Mouse (Mus musculus) cerebellum, adult 2 months (tissue): ENCODE measurements around the gene Eepd1. TPM values are rescaled to one million over a fixed set of nuclear protein-coding genes. Genes with fewer than 3 reads are reported as not detected.

ENCODE experiments used
- DNase-seq, 2 experiments: peaks; one replicate each; pipeline ENCODE4 v3.0.0; 2021
- H3K27ac ChIP-seq: fragments of 200-500 bp; 2 replicates; pipeline ENCODE4 v1.5.1; 2012; ENCODE audit warnings: low read length, control low read depth, inconsistent platforms; ENCODE audit not compliant: insufficient read depth
- H3K27me3 ChIP-seq: fragments of 200-500 bp; 2 replicates; pipeline ENCODE4 v1.6.1; 2012; ENCODE audit warnings: inconsistent platforms, mild to moderate bottlenecking, low read length, moderate library complexity; ENCODE audit not compliant: control insufficient read depth, insufficient read depth
- H3K4me1 ChIP-seq: fragments of 200-500 bp; 2 replicates; pipeline ENCODE4 v1.6.1; 2011; ENCODE audit warnings: low read length; ENCODE audit not compliant: control insufficient read depth, insufficient read depth
- H3K4me3 ChIP-seq: fragments of 200-500 bp; replicated peaks from 2 replicates; pipeline ENCODE3; 2011; ENCODE audit warnings: mild to moderate bottlenecking, low read depth, low read length, control low read depth; ENCODE audit not compliant: insufficient read depth
- CTCF ChIP-seq: fragments of 200-500 bp; IDR thresholded peaks from 2 replicates; pipeline ENCODE4 v1.5.1; 2011; ENCODE audit warnings: low read depth, mild to moderate bottlenecking, control low read depth, low read length, moderate library complexity, borderline replicate concordance; ENCODE audit not compliant: insufficient read depth
- POLR2A ChIP-seq: fragments of 200-500 bp; IDR thresholded peaks from 2 replicates; pipeline ENCODE4 v1.6.1; 2011; ENCODE audit warnings: low read length, control low read depth, borderline replicate concordance; ENCODE audit not compliant: insufficient read depth
- WGBS: fragments of 180-500 bp; shearing (Covaris S2); methylation state at CpG from one replicate; pipeline ENCODE4 v1.1.7; 2018; 5-methylcytosine and 5-hydroxymethylcytosine counted together
- polyA plus RNA-seq: library from polyadenylated mRNA; depleted of rRNA; stranded (reverse); fragments of >200 nt; gene quantifications from 2 replicates; pipeline ENCODE4 v1.2.3, GENCODE M21; 2012

The Eepd1 gene
- polyA plus RNA-seq, 1 experiment = 11.0 TPM

DNA sequence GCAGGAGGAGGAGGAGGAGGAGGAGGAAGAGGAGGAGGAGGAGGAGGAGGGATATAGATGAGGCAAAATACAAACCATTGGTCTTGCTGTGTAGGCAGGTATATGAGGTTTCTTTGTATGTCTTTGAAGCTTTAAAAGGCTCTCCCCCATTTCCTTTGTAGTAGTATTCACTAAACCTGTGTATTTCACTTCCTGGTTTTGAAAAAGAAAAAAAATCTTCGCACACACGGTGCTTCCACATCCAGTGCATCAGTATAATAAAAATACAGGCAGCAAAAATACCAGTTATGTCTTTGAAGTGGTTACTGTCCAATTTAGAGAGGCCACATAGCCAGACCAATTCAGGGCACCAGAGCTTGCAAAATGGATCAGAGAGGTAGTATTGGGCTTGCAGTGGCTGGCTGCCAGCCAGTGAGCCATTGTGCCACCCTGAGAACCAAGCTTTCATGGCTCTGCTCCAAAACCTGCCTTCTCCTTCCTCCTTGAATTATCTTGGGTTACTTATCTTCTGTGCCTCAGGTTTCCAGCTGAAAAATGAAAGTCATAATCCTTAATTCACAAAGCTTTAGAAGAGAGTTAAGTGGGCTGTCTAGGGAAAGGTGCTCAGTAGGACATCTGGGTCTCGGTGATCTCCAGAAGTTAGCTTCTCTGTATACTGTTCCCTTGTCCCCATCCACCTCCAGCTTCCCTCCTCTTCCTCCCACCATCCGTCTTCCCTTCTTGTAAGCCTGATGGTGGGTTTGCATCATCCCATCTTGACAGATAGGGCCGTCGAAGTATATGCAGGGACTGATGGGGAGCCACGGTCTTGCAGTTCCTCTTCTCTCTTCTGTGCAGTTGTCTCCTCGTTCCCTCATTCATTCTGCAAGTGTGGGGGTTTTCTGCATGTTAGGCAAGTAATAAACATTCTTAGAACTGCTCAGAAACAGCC, 68.0 kb downstream of the Eepd1 start:
- Histone ChIP-seq H3K4me1 (no peaks in the 10 kb centered on the region), H3K27me3 (no peaks in the 10 kb centered on the region), H3K27ac (no peak overlapping the region), H3K4me3 (no peak overlapping the region)
- DNase-seq = peak in 1 of 2 experiments; percentile 22
- WGBS = 87% methylated on average over 8 of the region's 8 CpGs
- TF ChIP-seq CTCF (no peak), POLR2A (no peak)

DNA sequence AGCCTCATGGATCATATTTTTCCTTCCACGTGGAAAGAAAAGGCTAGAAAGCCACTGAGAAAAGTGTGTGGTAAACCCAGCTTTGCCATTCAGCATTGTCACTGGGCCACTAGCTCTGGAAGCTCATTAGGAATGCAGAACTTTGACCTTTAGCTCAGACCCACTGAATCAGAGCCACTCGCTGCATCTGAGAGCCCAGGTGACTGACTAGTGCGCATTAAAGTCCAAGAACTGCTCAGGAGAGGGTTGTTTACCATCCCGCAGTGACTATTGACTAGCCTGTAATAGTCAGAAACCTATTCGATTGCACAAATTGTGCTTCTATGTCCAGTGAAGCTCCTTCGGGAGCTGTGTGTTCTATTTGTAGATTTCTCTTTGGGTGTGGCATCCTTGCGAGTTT, 68.8 kb downstream of the Eepd1 start:
- Histone ChIP-seq H3K4me1 (no peaks in the 10 kb centered on the region), H3K4me3 (no peak overlapping the region), H3K27me3 (no peaks in the 10 kb centered on the region), H3K27ac (no peak overlapping the region)
- TF ChIP-seq POLR2A (no peak), CTCF (no peak)
- no peak for DNase-seq
- 95% methylated on average over 7 of the region's 7 CpGs for WGBS

DNA sequence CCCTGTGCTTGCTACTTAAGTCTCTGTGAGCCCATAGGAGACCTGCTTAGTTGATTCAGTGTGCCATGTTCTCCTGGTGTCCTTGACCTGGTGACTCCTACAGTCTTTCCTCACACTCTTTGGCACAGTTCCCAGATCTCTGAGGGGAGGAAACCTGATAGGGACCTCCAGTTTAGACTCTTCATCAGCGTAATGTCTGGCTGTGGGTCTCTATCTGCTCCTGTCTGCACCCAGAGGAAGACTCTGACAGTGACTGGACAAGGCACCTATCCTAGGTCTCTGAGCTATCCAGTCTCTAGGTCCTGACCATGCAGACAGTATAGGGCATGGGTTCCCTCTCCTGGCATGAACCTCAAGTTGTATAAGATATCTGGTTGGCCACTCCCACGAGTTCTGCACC, 71.2 kb downstream of the Eepd1 start:
- 84% methylated on average over 2 of the region's 2 CpGs for WGBS
- no peak for TF ChIP-seq CTCF
- no peak for TF ChIP-seq POLR2A

DNA sequence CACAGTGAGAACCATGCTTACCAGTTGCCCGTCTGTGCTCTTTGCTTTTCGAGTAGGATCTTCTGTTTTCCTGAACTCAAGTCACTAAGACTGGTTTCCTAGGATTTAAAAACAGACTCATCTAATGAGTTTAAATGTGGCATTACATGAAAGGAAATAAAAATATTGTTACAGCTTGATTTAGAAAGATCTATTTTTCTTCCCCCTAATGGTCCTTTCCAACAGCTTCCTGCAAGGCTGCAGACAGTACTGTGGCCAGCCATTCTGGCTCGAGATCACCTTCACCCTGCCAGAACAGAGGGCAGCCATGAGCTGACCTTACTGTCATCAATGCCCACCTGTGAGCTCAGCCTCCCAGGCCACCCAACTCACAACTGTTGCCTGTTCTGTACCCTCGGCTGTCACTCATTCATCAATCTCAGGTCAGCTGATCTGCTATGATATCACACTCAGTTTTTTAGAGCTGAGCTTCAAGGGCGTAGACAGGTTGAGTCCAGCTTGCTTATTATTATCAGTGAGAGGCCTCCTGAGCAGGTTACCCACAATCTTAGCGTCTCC, 73.0 kb downstream of the Eepd1 start:
- Histone ChIP-seq H3K27me3 (no peaks in the 10 kb centered on the region), H3K4me3 (no peak overlapping the region), H3K27ac (no peak overlapping the region), H3K4me1 (no peaks in the 10 kb centered on the region)
- peak in 1 of 2 experiments; percentile 11 for DNase-seq
- 72% methylated on average over 6 of the region's 6 CpGs for WGBS
- TF ChIP-seq POLR2A (no peak), CTCF (no peak)

More for the DNA sequence above, 71.2 kb downstream of the Eepd1 start:
- H3K27me3 ChIP-seq = no peaks in the 10 kb centered on the region
- H3K4me1 ChIP-seq = no peaks in the 10 kb centered on the region
- no peak overlapping the region for H3K27ac ChIP-seq
- H3K4me3 ChIP-seq = no peak overlapping the region
- no peak for DNase-seq

DNA sequence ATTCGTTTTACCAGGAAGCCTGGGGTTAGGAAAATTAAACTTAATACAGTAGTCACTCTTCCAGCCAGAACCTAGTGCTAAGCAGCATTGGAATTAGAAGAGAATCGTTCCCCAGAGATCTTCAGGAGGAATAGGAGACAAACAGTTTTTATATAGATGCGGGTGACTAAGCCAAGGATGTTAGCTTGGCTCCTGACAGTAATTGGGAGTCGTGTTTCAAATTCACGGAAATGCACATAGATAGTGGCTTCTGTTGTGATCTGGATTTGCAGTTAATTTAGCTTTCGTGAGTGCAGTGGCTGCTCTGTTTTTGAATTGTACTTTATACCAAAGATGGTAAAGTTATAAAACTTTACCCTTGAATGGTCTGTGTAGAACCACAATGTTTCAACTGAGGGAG, 73.9 kb downstream of the Eepd1 start:
- no peak overlapping the region for H3K27ac ChIP-seq
- WGBS = 81% methylated on average over 6 of the region's 6 CpGs
- TF ChIP-seq POLR2A (no peak), CTCF (no peak)

DNA sequence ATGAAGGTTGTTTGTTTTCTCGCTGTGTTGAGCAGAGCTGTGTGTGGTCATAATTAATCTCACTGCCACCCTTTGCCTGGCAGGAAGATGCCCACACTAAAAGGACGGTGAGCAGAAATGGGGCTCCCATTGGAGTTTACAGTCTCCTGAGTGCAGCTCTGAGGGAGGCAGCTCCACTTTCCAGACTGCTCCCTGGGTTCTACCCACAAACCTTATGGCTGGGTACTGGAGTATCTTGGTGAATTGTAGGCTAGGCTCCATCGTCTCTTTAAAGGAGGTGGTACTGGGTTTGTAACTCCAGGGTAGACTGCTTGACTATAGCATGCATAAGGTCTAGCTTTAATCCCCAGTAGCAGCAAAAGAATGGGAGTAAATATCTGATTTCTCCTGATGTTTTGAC, 74.7 kb downstream of the Eepd1 start:
- H3K27ac ChIP-seq = no peak overlapping the region
- 90% methylated on average over 3 of the region's 3 CpGs for WGBS
- no peak for DNase-seq

More for the DNA sequence above, 73.9 kb downstream of the Eepd1 start:
- no peak for DNase-seq
- no peaks in the 10 kb centered on the region for H3K27me3 ChIP-seq
- H3K4me1 ChIP-seq = no peaks in the 10 kb centered on the region
- H3K4me3 ChIP-seq = no peak overlapping the region

DNA sequence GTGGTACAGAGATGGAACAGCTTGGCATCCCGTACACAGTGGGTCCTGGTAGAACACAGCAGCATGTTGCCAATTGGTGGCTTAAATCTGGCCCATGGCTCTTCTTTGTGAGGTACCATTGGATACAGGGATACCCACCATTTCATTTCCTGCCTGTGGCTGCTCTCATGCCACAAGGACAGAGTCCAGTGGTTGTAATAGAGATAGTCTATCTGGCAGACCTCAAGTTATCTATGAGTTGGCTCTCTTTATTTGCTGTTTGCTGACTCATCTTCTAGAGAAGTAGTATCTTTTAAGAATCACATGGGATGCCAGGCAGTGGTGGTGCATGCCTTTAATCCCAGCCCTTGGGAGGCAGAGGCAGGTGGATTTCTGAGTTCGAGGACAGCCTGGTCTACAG, 76.0 kb downstream of the Eepd1 start:
- H3K27me3 ChIP-seq = no peaks in the 10 kb centered on the region
- no peak overlapping the region for H3K4me3 ChIP-seq
- 99% methylated on average over 2 of the region's 2 CpGs for WGBS
- DNase-seq = no peak
- H3K4me1 ChIP-seq = no peaks in the 10 kb centered on the region
- TF ChIP-seq POLR2A = no peak
- no peak for TF ChIP-seq CTCF
- no peak overlapping the region for H3K27ac ChIP-seq

More for the DNA sequence above, 74.7 kb downstream of the Eepd1 start:
- Histone ChIP-seq H3K27me3 (no peaks in the 10 kb centered on the region), H3K4me1 (no peaks in the 10 kb centered on the region), H3K4me3 (no peak overlapping the region)
- TF ChIP-seq CTCF (no peak), POLR2A (no peak)

GRCm38 (mm10) chr9:25558834-25559233, 77.5 kb downstream of the Eepd1 start:
- TF ChIP-seq CTCF (no peak), POLR2A (no peak)
- no peaks in the 10 kb centered on the region for H3K27me3 ChIP-seq
- no peak for DNase-seq
- no peak overlapping the region for H3K27ac ChIP-seq
- no peaks in the 10 kb centered on the region for H3K4me1 ChIP-seq
- no peak overlapping the region for H3K4me3 ChIP-seq
- 58% methylated on average over 3 of the region's 3 CpGs for WGBS
